Mouse (Mus musculus) adrenal gland, postnatal 25 days (tissue): Measurements from ENCODE around the gene Lhfpl2. TPM values are rescaled to one million over a fixed set of nuclear protein-coding genes. Genes with fewer than 3 reads are reported as not detected.

ENCODE experiments used
- DNase-seq: peaks from one replicate; pipeline ENCODE4 v3.0.0; 2021; ENCODE audit warnings: mixed read lengths
- total RNA-seq: library from RNA; stranded (reverse); gene quantifications from 2 replicates; pipeline ENCODE4 v1.2.3, GENCODE M21; 2021

Gene Lhfpl2
- total RNA-seq, 1 experiment from 2014 or later: 38.2 TPM

DNA sequence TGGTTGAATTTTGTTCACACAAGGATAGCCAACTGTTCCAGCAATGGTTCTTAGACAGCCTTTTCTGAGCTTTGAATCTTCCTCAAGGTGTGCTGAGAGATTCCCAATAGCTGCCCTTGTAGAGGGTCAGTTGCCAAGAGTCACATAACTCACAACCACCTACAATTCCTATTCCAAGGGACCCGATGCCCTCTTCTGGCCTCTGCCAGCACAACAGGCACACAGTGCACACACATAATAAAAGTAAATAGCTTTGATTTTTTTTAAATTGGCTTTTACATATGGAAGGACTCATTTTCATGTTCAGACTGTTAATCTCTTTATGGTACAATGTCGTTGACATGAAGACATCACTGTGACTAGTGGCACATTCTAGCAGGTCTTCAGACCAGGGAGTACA, 155.1 kb downstream of the Lhfpl2 start:
- no peak for DNase-seq

DNA sequence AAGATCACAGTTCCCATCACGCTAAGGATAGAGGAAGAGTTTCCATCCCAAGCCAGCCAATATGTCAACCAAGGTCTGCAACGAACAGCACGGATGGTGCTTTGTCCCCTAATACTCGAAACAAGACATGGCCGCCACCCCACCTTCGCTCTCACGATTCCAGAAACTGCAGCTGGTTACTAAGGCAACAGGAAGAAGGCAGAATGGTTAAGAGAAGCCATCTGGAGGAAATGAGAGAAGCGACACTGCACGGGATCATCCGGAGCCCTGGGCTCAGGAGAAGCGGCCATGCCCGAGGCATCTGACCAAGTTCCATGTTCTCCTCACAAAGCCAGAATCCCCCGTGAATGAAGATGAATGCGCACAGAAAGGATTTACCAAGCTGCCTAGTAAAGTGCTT, 166.0 kb downstream of the Lhfpl2 start:
- DNase-seq: no peak

DNA sequence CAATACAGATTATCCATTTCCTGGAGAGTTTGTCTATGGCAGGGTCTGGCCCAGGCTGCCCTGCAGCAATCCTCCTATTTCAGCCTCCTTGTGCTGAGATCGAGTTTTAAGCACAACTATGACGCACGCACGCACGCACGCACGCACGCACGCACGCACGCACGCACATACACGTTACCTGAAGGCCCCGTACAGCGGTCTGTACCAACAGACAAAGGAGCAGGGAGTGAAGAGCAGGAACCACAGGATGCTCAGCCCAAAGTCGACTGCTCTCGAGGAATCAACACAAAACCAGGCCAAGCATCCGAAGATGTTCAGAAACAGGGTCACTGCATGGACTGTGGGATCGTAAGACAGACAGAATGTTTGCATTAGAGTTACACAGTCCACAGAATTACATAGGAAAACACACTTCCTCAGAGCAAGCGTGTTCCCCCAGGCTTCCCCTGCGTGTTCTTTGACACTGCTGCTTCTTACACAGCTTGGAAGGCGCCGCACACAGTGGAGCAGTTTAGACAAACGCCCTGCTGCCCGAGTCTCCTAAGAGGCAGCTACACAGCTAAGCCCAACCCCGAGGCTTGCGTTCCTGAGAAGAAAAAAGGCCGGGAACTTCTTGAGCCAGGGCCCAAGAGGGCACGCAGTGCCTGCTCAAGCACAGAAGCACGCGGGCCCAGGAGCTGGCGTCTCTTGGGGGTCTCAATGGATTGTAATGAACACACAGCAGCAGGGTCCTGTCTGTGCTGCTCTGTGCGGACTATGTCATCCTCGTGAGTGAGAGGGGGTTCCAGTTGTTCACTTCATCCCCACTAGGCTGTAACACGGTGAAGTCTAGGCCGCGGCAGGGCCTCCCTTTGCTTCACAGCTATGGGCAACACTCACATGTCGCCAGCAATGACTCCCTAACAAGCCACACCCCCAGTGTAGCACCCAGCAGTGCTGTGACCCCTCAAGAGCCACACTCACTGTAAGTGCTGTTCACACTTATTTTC, 167.4 kb downstream of the Lhfpl2 start:
- DNase-seq: no peak

DNA sequence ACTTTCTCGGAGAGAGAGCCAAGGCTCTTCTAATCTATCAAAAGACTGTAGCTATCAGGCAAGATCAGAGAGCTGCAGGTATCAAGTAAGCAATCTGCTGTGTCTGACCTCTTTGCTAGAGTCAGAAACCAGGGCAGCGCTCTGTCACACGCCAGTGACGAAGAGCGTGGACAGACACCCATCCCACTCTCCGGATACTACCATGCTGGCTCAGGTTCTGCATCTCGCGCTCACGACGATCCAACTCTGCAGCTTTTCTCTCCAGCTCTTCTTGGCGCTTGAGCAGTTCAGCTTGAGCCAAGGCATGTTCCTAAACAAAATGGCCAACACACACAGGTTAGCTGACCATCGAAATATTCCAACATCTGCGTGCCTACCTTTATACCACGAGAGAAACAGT, 174.3 kb downstream of the Lhfpl2 start:
- no peak for DNase-seq

DNA sequence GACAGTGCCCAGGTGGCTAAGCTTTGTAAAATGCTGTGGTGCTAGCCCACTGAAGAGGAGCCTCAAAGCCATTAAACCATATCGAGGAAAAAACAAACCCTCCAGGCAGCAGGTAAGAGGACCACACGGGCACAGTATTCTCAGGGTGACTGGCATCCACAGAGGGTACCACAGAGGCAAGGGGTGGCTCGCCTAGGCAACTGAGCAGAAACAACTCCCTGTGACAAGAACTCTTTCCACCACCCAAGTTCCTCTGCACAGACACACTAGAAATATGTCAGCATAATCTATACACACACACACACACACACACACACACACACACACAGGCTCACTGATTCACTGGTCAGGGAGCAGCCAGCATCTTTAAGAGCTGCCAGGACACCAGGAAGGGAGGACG, 181.9 kb downstream of the Lhfpl2 start:
- DNase-seq: no peak

DNA sequence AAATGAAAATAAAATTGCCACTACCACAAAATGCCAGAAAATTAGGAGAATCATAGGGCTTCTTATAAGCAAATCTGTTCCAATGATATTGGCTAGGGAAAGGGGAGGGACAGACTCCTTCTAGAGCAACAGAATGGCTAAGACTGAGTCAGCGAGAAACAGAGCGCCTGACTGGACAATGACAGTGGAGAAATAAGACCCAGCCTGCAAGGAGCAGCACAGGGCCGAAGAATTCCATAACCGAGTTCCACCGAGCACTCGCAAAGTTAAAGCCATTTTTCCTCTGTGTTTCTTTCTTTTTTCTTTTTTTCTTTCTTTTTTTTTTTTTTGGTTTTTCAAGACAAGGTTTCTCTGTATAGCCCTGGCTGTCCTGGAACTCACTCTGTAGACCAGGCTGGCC, 182.5 kb downstream of the Lhfpl2 start:
- DNase-seq: peak; percentile 18

DNA sequence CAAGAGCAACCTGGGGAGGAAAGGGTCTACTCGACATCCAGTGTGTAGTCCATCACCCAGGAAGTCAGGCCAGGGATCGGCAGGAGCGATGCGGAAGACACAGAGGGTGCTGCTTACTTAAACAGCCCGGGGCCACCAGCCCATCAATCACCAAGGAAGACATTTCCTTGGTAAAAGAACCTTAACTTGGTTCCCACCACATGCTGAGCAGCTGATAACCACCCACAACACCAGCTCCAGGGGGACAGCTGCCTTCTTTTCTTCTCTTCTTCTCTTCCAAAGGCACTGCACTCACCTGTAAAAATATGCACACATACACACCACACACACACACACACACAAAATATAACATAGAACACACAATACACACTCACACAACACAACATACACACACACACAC, 183.3 kb downstream of the Lhfpl2 start:
- DNase-seq: no peak

DNA sequence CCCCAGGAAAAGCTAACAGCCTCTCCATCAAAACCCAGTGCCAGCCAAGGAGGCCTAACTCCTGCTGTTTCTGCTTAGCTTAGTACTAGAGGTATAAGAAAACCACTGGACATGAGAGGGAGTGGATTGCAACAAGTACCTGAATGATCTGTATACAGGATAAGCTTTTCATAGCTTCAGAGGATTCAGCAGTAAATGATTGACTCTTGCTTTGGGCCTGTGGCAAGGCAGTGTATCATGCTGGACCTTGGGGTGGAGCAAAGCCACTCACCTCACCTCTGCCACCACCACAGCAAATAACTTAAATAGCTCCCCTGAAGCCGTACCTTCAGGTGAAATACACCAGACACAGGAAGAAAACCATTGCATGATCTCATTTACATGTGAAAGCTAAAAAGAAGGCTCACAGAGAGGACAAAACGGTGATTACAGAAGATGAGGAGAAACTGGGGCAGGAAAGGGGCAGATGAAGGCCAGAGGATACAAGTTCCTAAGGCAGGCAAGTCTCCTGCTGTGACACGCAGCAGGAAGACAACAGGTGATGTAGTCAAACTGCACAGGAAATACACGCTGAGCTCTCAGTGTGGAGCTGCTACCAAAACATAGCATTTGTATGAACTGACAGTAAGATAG, 184.4 kb downstream of the Lhfpl2 start:
- DNase-seq: no peak

DNA sequence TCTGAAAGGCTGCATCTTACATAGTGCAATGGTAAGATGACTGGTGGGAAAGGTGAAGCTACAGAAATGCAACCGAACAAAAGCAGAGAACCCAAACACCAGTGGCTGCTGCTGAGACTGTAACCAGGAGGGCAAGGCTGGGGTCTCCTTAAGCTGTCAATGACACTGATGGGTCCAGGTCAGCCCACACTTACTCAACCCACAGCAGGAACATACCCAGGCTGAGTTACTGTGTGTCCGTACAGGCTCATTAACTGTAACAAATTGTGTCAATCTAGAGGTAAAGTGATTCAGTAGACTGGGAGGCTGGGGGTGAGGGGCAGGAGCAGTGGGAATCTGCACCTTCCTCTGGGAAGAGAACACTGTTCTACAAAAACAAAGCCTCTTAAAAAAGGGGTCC, 185.3 kb downstream of the Lhfpl2 start:
- no peak for DNase-seq

Other genes starting within 250 kb of the Lhfpl2 start
- gene Scamp1, start 228.1 kb downstream of the Lhfpl2 start, total RNA-seq: 47.7 and 58.7 TPM in 2 replicates